Mouse (Mus musculus): ENCODE data around the gene Jph3. TPM values are rescaled to one million over a fixed set of nuclear protein-coding genes. Genes with fewer than 3 reads are reported as not detected.

Jph3 gene
- polyA plus RNA-seq, 1 experiment from 2014 or later: 0.64 TPM

DNA sequence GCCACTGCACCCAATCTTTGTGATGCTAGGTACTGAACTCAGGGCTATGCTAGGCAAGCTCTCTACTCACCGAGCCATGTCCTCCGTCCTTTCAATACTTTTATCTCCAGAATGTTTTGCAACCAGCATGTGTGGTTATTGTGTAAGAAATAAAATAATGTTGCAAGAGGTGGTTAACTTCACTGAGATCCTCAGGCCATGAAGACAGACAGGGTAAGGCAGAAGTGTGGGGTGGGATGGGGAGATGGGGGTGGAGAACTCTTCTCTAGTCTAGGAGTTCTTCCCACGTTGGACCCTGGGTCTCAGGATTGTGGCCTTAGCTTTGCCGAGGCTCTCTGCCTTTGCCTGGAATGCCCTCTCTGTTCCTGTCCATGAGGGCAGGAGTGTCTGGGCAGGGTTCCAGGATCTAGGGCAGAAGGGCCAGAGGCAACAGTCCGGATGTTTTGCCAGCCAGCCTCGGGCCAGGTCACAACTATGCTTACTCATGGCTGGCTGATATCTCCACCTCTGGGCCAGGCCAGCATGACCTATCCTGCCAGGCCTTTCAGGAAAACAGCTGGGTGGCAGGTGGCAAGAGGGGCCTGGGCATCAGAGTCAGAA lies 33.7 kb upstream of the Jph3 start:
- Histone ChIP-seq H3K27ac (ENCODE audit: low read depth, low read length) (no peak overlapping the region), H3K4me2 (no peak overlapping the region), H3K27me3 (replicated peaks; ENCODE audit: control insufficient read depth, insufficient read depth, low read length) (0 out of 2 replicates have a peak, but pooled peaks cover 3% of the 10 kb centered on the region), H3K9me3 (ENCODE audit: control insufficient read depth, low read length) (no peaks in the 10 kb centered on the region), H3K4me3 (ENCODE audit: low read depth, low read length) (no peak overlapping the region), H3K9ac (ENCODE audit: low read depth, low read length) (no peak overlapping the region), H3K36me3 (ENCODE audit: control insufficient read depth, insufficient read depth, low read length) (no peaks in the 10 kb centered on the region), H3K4me1 (replicated peaks; ENCODE audit: control insufficient read depth, insufficient read depth, low read length) (peaks cover 5% of the 10 kb centered on the region; the same call in 1 of the 2 replicates)
- ATAC-seq (replicated peaks; ENCODE audit: low FRiP score) (no peak), DNase-seq (ENCODE audit: low spot score) (no peak)
- 78% methylated on average over 6 of the region's 6 CpGs for whole genome bisulfite sequencing

DNA sequence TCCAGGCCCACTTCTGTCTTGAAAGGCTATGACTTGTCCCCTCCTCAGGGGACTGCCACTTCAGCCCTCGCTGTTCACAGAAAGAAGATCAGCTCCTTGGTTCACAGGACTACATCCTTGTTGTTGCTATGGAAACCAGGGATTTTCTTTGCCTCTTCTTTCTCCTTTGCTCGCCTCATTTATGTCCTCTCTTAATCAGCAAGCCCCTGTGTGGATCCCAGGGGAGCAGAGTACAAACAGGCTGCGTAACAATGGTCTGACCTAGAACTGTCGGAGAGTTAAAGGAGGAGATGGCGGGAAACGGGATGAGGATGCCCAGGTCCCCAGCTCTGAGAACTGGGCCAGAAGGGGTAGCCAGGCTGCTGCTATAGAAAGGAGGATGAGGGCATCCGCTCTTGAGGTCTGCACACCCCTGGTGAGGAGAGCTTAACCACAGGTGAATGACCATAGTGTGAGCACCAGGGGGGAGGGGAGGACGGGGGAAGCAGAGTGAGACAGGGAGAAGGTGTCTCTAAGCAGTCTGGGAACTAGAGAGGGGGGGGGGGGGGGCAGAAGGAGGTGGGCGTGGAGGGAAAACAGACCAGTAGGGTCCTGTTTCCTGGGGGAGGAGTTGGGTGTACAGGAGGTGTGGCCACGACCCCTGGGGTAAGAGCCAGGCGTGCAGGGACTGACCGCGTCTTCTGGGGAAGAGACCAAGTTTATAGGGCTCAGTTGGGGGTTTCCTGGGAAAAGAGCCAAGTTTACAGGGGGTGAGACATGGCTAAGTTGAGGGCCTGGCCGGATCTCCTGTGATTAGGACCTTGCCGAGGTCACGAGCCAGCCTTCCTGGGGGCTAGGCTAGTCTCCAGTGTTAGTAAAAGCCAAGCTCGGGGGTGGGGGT lies 31.4 kb upstream of the Jph3 start:
- H3K4me1 ChIP-seq (replicated peaks; ENCODE audit: control insufficient read depth, insufficient read depth, low read length): peaks cover 5% of the 10 kb centered on the region; the same call in 1 of the 2 replicates
- no peak overlapping the region; the same call in 1 of the 2 replicates for H3K27ac ChIP-seq (ENCODE audit: low read depth, low read length)
- H3K4me2 ChIP-seq: peak overlapping the region; percentile 45
- 0 out of 2 replicates have a peak, but pooled peaks cover 3% of the 10 kb centered on the region for H3K27me3 ChIP-seq (replicated peaks; ENCODE audit: control insufficient read depth, insufficient read depth, low read length)
- DNase-seq (ENCODE audit: low spot score) (no peak), ATAC-seq (replicated peaks; ENCODE audit: low FRiP score) (no peak)
- no peaks in the 10 kb centered on the region for H3K36me3 ChIP-seq (ENCODE audit: control insufficient read depth, insufficient read depth, low read length)
- H3K9me3 ChIP-seq (ENCODE audit: control insufficient read depth, low read length): no peaks in the 10 kb centered on the region
- H3K9ac ChIP-seq (ENCODE audit: low read depth, low read length): no peak overlapping the region
- 7% methylated on average over 17 of the region's 17 CpGs for WGBS
- peak overlapping the region; percentile 7; the same call in 1 of the 2 replicates for H3K4me3 ChIP-seq (ENCODE audit: low read depth, low read length)

DNA sequence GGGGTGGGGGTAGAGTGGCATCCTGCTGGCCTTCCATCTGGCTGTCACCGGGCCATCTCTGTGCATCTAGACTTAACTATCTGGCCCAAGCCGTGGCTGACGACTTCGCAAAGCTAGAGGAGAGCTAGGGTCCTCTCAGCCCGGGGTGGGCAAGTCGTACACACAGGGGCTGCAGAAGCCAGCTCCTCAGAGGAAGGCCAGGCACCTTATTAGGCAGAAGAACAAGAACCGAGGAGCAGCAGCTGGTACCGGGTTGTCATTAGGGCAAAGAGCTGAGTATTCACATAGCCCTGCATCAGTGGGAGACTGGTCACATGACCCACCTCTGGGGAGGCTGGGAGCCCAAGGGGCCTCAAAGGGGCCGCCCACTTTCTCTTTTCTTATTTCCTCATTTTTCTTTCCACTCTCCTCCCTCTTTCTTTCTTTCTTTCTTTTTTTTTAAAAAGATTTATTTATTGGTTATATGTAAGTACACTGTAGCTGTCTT lies 30.8 kb upstream of the Jph3 start:
- no peak overlapping the region for H3K4me3 ChIP-seq (ENCODE audit: low read depth, low read length)
- 11% methylated on average over 9 of the region's 9 CpGs for WGBS

DNA sequence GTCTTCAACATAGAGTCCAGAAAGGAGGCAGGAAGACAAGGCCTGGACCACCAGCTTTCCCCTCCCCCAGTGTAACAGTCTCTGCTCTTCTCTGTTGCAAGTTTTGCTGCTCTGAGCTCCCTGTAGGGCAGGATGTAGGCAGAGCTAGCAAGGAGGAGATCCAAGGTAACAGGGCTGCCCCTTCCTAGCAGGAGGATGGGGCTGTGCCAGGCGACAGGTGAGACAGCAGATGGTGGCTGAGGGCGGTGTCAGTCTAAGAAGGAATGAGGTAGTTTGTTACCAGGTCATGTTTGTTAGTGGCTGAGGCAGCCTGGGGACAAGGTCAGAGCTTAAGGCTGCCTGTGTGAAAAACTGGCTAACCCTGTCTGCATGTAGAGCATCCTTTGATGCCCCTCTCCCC lies 29.5 kb upstream of the Jph3 start:
- Histone ChIP-seq H3K4me2 (no peak overlapping the region), H3K9me3 (ENCODE audit: control insufficient read depth, low read length) (no peaks in the 10 kb centered on the region), H3K27ac (ENCODE audit: low read depth, low read length) (no peak overlapping the region), H3K4me1 (replicated peaks; ENCODE audit: control insufficient read depth, insufficient read depth, low read length) (peaks cover 5% of the 10 kb centered on the region; the same call in 1 of the 2 replicates), H3K36me3 (ENCODE audit: control insufficient read depth, insufficient read depth, low read length) (no peaks in the 10 kb centered on the region), H3K9ac (ENCODE audit: low read depth, low read length) (no peak overlapping the region), H3K27me3 (replicated peaks; ENCODE audit: control insufficient read depth, insufficient read depth, low read length) (0 out of 2 replicates have a peak, but pooled peaks cover 3% of the 10 kb centered on the region), H3K4me3 (ENCODE audit: low read depth, low read length) (no peak overlapping the region)
- 76% methylated on average over 2 of the region's 2 CpGs for WGBS
- DNase-seq (ENCODE audit: low spot score) (no peak), ATAC-seq (replicated peaks; ENCODE audit: low FRiP score) (no peak)

More for the DNA sequence above, 30.8 kb upstream of the Jph3 start:
- Histone ChIP-seq H3K4me2 (peak overlapping the region; percentile 45), H3K27ac (ENCODE audit: low read depth, low read length) (no peak overlapping the region; the same call in 1 of the 2 replicates), H3K27me3 (replicated peaks; ENCODE audit: control insufficient read depth, insufficient read depth, low read length) (0 out of 2 replicates have a peak, but pooled peaks cover 3% of the 10 kb centered on the region), H3K4me1 (replicated peaks; ENCODE audit: control insufficient read depth, insufficient read depth, low read length) (peaks cover 5% of the 10 kb centered on the region; the same call in 1 of the 2 replicates), H3K9me3 (ENCODE audit: control insufficient read depth, low read length) (no peaks in the 10 kb centered on the region), H3K36me3 (ENCODE audit: control insufficient read depth, insufficient read depth, low read length) (no peaks in the 10 kb centered on the region), H3K9ac (ENCODE audit: low read depth, low read length) (no peak overlapping the region)
- DNase-seq (ENCODE audit: low spot score): no peak
- no peak for ATAC-seq (replicated peaks; ENCODE audit: low FRiP score)

DNA sequence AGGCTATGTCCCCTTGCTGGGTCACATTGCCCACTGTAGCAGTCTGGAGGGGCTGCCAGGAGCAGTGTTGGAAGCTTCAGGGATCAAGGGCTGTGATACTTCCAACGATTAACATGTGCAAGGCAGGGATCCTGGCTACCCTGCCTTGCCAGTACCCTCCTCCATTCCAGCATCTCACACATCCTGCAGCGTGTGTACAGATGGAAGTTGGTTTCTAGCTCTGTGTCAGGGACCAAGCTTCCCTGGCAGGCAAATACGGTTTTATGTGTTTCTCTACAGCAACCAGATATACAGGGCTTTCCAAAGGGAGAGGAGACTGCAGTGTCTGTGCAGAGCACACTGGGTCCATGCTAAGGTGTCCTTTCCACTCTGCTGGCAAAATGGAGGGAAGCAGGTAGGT lies 24.2 kb upstream of the Jph3 start:
- H3K9ac ChIP-seq (ENCODE audit: low read depth, low read length): no peak overlapping the region

DNA sequence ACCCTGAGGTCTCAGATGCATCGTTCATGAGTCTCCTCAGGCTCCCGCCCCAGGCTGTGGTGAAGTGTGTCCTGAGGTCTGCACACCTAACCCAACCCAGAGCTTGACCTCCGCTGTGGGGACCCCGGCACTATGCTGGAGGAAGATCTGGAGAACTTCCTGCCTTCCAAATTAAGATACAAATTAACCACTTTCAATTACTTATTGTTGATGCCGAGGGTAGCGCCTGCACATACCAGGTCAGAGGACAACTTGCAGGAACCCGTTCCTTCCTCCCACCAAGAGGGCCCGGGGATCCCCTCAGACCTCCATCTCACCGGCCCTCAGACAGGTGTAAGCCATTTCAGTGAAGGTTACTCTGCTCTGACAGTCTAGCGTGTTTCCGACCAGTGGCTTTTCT lies 22.5 kb upstream of the Jph3 start:
- Histone ChIP-seq H3K4me2 (no peak overlapping the region), H3K9me3 (ENCODE audit: control insufficient read depth, low read length) (no peaks in the 10 kb centered on the region), H3K4me3 (ENCODE audit: low read depth, low read length) (no peak overlapping the region), H3K27ac (ENCODE audit: low read depth, low read length) (no peak overlapping the region), H3K4me1 (replicated peaks; ENCODE audit: control insufficient read depth, insufficient read depth, low read length) (no peaks in the 10 kb centered on the region), H3K36me3 (ENCODE audit: control insufficient read depth, insufficient read depth, low read length) (no peaks in the 10 kb centered on the region), H3K27me3 (replicated peaks; ENCODE audit: control insufficient read depth, insufficient read depth, low read length) (no peaks in the 10 kb centered on the region; the same call in none of the 2 replicates), H3K9ac (ENCODE audit: low read depth, low read length) (no peak overlapping the region)
- ATAC-seq (replicated peaks; ENCODE audit: low FRiP score) (no peak), DNase-seq (ENCODE audit: low spot score) (no peak)
- WGBS: 79% methylated on average over 11 of the region's 11 CpGs

More for the DNA sequence above, 24.2 kb upstream of the Jph3 start:
- DNase-seq (ENCODE audit: low spot score): no peak
- 60% methylated on average over 3 of the region's 3 CpGs for WGBS
- Histone ChIP-seq H3K9me3 (ENCODE audit: control insufficient read depth, low read length) (no peaks in the 10 kb centered on the region), H3K4me1 (replicated peaks; ENCODE audit: control insufficient read depth, insufficient read depth, low read length) (no peaks in the 10 kb centered on the region), H3K27ac (ENCODE audit: low read depth, low read length) (no peak overlapping the region), H3K4me2 (no peak overlapping the region), H3K27me3 (replicated peaks; ENCODE audit: control insufficient read depth, insufficient read depth, low read length) (no peaks in the 10 kb centered on the region; the same call in none of the 2 replicates), H3K36me3 (ENCODE audit: control insufficient read depth, insufficient read depth, low read length) (no peaks in the 10 kb centered on the region), H3K4me3 (ENCODE audit: low read depth, low read length) (no peak overlapping the region)
- no peak for ATAC-seq (replicated peaks; ENCODE audit: low FRiP score)

DNA sequence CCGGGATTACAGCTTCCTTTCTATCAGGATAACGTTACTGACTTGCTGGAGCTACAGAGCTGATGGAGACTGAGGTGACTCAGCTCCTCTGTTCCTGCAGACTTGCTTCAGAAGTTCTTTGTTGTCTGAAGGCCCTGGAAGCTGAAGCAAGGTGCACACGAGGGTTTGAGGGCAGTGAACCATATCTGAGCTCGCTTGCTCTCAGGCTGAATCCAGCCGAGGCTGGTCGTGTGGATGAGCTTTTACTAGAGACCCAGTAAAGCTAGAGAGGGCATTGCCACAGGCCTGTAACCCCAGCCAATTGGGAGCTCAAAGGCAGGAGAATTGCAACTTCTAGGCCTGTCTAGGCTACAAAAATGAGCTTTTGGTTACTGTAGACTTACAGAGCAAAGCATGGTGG lies 21.0 kb upstream of the Jph3 start:
- Histone ChIP-seq H3K4me2 (no peak overlapping the region), H3K9me3 (ENCODE audit: control insufficient read depth, low read length) (no peaks in the 10 kb centered on the region), H3K27me3 (replicated peaks; ENCODE audit: control insufficient read depth, insufficient read depth, low read length) (peaks cover 2% of the 10 kb centered on the region), H3K9ac (ENCODE audit: low read depth, low read length) (no peak overlapping the region), H3K36me3 (ENCODE audit: control insufficient read depth, insufficient read depth, low read length) (no peaks in the 10 kb centered on the region), H3K4me1 (replicated peaks; ENCODE audit: control insufficient read depth, insufficient read depth, low read length) (no peaks in the 10 kb centered on the region), H3K27ac (ENCODE audit: low read depth, low read length) (no peak overlapping the region), H3K4me3 (ENCODE audit: low read depth, low read length) (no peak overlapping the region)
- ATAC-seq (replicated peaks; ENCODE audit: low FRiP score): no peak
- 61% methylated on average over 6 of the region's 6 CpGs for WGBS
- no peak for DNase-seq (ENCODE audit: low spot score)

DNA sequence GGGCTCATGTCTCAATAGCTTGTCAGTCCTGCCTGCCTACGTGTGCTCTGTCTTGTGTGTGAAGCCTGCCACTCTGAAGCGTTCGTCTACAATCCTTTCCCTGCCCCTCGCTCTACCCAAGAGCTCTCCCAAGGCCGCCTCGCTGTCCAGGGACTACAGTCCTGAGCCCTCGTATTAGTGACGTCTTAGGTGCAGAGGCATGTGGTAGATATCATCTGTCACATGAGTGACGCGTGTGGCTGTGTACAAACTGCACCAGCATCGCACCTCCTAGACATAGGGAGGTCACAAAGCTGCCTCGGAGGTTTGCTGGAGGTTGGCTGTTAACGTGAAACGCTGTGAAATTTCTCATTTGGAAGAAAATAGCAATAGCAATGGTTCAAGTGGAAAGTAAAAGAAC lies 11.9 kb upstream of the Jph3 start:
- WGBS: 47% methylated on average over 14 of the region's 14 CpGs
- H3K36me3 ChIP-seq (ENCODE audit: control insufficient read depth, insufficient read depth, low read length): no peaks in the 10 kb centered on the region
- no peaks in the 10 kb centered on the region; the same call in 1 of the 2 replicates for H3K4me1 ChIP-seq (replicated peaks; ENCODE audit: control insufficient read depth, insufficient read depth, low read length)
- no peak overlapping the region for H3K4me2 ChIP-seq
- no peaks in the 10 kb centered on the region for H3K9me3 ChIP-seq (ENCODE audit: control insufficient read depth, low read length)
- ATAC-seq (replicated peaks; ENCODE audit: low FRiP score): no peak
- no peak overlapping the region for H3K9ac ChIP-seq (ENCODE audit: low read depth, low read length)
- no peak overlapping the region for H3K4me3 ChIP-seq (ENCODE audit: low read depth, low read length)
- H3K27me3 ChIP-seq (replicated peaks; ENCODE audit: control insufficient read depth, insufficient read depth, low read length): peaks cover 15% of the 10 kb centered on the region
- no peak overlapping the region for H3K27ac ChIP-seq (ENCODE audit: low read depth, low read length)
- DNase-seq (ENCODE audit: low spot score): no peak
